Mouse (Mus musculus): ENCODE results near the gene 1700067K01Rik. TPM values are rescaled to one million over a fixed set of nuclear protein-coding genes. Genes with fewer than 3 reads are reported as not detected.

1700067K01Rik gene
- total and polyA plus RNA-seq, 3 experiments: 0.16 to 0.26 TPM; not detected in 1

- no peak for TF ChIP-seq EP300 (IDR thresholded peaks at IDR 0.05; ENCODE audit: insufficient read depth, low read depth, low read length)
- no peak for TF ChIP-seq POLR2A (IDR thresholded peaks at IDR 0.05; ENCODE audit: insufficient read depth, low read depth, low read length)
- TF ChIP-seq CTCF (IDR thresholded peaks at IDR 0.05): no peak
- intact Hi-C loops (cut with DNase I): no loop called here
- Histone ChIP-seq H3K4me1 (ENCODE audit: control insufficient read depth, insufficient read depth, low read length) (no peaks in the 10 kb centered on the region), H3K4me3 (no peak overlapping the region), H3K9ac (ENCODE audit: low read depth, low read length) (no peak overlapping the region), H3K79me2 (replicated peaks; ENCODE audit: control insufficient read depth, insufficient read depth, low read length) (no peaks in the 10 kb centered on the region), H3K36me3 (ENCODE audit: control insufficient read depth, insufficient read depth, low read length) (no peaks in the 10 kb centered on the region), H3K27me3 (ENCODE audit: control insufficient read depth, insufficient read depth, low read length) (no peaks in the 10 kb centered on the region), H3K27ac (no peak overlapping the region)
- WGBS: 85% methylated on average over 7 of the region's 7 CpGs
- DNase-seq: peak in 1 of 2 experiments; percentile 22
Measured at GRCm38 (mm10) chr8:83989243-83989642, 12.1 kb upstream of the 1700067K01Rik start.

GRCm38 (mm10) chr8:83990170-83990569 lies 11.1 kb upstream of the 1700067K01Rik start:
- no peaks in the 10 kb centered on the region for H3K27me3 ChIP-seq (ENCODE audit: control insufficient read depth, insufficient read depth, low read length)
- no peak overlapping the region for H3K9ac ChIP-seq (ENCODE audit: low read depth, low read length)
- TF ChIP-seq POLR2A (IDR thresholded peaks at IDR 0.05; ENCODE audit: insufficient read depth, low read depth, low read length) (no peak), EP300 (IDR thresholded peaks at IDR 0.05; ENCODE audit: insufficient read depth, low read depth, low read length) (no peak), CTCF (IDR thresholded peaks at IDR 0.05) (no peak)
- H3K79me2 ChIP-seq (replicated peaks; ENCODE audit: control insufficient read depth, insufficient read depth, low read length): no peaks in the 10 kb centered on the region
- WGBS: 92% methylated on average over 14 of the region's 14 CpGs
- DNase-seq: no peak
- H3K4me3 ChIP-seq: no peak overlapping the region
- no peaks in the 10 kb centered on the region for H3K36me3 ChIP-seq (ENCODE audit: control insufficient read depth, insufficient read depth, low read length)
- H3K27ac ChIP-seq: no peak overlapping the region
- no peaks in the 10 kb centered on the region for H3K4me1 ChIP-seq (ENCODE audit: control insufficient read depth, insufficient read depth, low read length)
- intact Hi-C loops (cut with DNase I): no loop called here

- Histone ChIP-seq H3K4me1 (ENCODE audit: control insufficient read depth, insufficient read depth, low read length) (no peaks in the 10 kb centered on the region), H3K4me3 (no peak overlapping the region), H3K27ac (no peak overlapping the region), H3K9ac (ENCODE audit: low read depth, low read length) (no peak overlapping the region), H3K79me2 (replicated peaks; ENCODE audit: control insufficient read depth, insufficient read depth, low read length) (no peaks in the 10 kb centered on the region), H3K27me3 (ENCODE audit: control insufficient read depth, insufficient read depth, low read length) (no peaks in the 10 kb centered on the region), H3K36me3 (ENCODE audit: control insufficient read depth, insufficient read depth, low read length) (no peaks in the 10 kb centered on the region)
- intact Hi-C loops (cut with DNase I): no loop called here
- TF ChIP-seq POLR2A (IDR thresholded peaks at IDR 0.05; ENCODE audit: insufficient read depth, low read depth, low read length) (no peak), CTCF (IDR thresholded peaks at IDR 0.05) (no peak), EP300 (IDR thresholded peaks at IDR 0.05; ENCODE audit: insufficient read depth, low read depth, low read length) (no peak)
- 78% methylated on average over 2 of the region's 2 CpGs for WGBS
- no peak for DNase-seq
Measured at GRCm38 (mm10) chr8:83992488-83992887, 8.8 kb upstream of the 1700067K01Rik start.

- no peak overlapping the region for H3K27ac ChIP-seq
- DNase-seq: no peak
- no peak overlapping the region for H3K4me3 ChIP-seq
- peaks cover 3% of the 10 kb centered on the region for H3K4me1 ChIP-seq (ENCODE audit: control insufficient read depth, insufficient read depth, low read length)
- no peaks in the 10 kb centered on the region for H3K27me3 ChIP-seq (ENCODE audit: control insufficient read depth, insufficient read depth, low read length)
- no peaks in the 10 kb centered on the region for H3K36me3 ChIP-seq (ENCODE audit: control insufficient read depth, insufficient read depth, low read length)
- no peak overlapping the region for H3K9ac ChIP-seq (ENCODE audit: low read depth, low read length)
- intact Hi-C loops (cut with DNase I): no loop called here
- TF ChIP-seq POLR2A (IDR thresholded peaks at IDR 0.05; ENCODE audit: insufficient read depth, low read depth, low read length): no peak
- TF ChIP-seq EP300 (IDR thresholded peaks at IDR 0.05; ENCODE audit: insufficient read depth, low read depth, low read length): no peak
- no peak for TF ChIP-seq CTCF (IDR thresholded peaks at IDR 0.05)
- H3K79me2 ChIP-seq (replicated peaks; ENCODE audit: control insufficient read depth, insufficient read depth, low read length): no peaks in the 10 kb centered on the region
- 67% methylated on average over 3 of the region's 3 CpGs for WGBS
Measured at GRCm38 (mm10) chr8:83994030-83994429, 7.3 kb upstream of the 1700067K01Rik start.

GRCm38 (mm10) chr8:83995973-83996372 lies 5.3 kb upstream of the 1700067K01Rik start:
- H3K36me3 ChIP-seq (ENCODE audit: control insufficient read depth, insufficient read depth, low read length): no peaks in the 10 kb centered on the region
- 38% methylated on average over 12 of the region's 12 CpGs for WGBS
- DNase-seq: no peak
- peak overlapping the region; percentile 52 for H3K4me3 ChIP-seq
- H3K4me1 ChIP-seq (ENCODE audit: control insufficient read depth, insufficient read depth, low read length): peaks cover 3% of the 10 kb centered on the region
- intact Hi-C loops (cut with DNase I): loop anchor here (2.0 to 5.0 kb wide), 2 partner anchors 21 to 254 kb away; partner anchors contain the start of gene Adgre5
- peak overlapping the region; percentile 98; the same call in 1 of the 2 replicates for H3K27ac ChIP-seq
- TF ChIP-seq EP300 (IDR thresholded peaks at IDR 0.05; ENCODE audit: insufficient read depth, low read depth, low read length) (no peak), CTCF (IDR thresholded peaks at IDR 0.05) (no peak), POLR2A (IDR thresholded peaks at IDR 0.05; ENCODE audit: insufficient read depth, low read depth, low read length) (no peak)
- H3K27me3 ChIP-seq (ENCODE audit: control insufficient read depth, insufficient read depth, low read length): no peaks in the 10 kb centered on the region
- no peaks in the 10 kb centered on the region for H3K79me2 ChIP-seq (replicated peaks; ENCODE audit: control insufficient read depth, insufficient read depth, low read length)
- no peak overlapping the region for H3K9ac ChIP-seq (ENCODE audit: low read depth, low read length)

- TF ChIP-seq CTCF (IDR thresholded peaks at IDR 0.05): no peak
- peak; percentile 76 for TF ChIP-seq POLR2A (IDR thresholded peaks at IDR 0.05; ENCODE audit: insufficient read depth, low read depth, low read length)
- TF ChIP-seq EP300 (IDR thresholded peaks at IDR 0.05; ENCODE audit: insufficient read depth, low read depth, low read length): peak; percentile 37; the same call in 1 of the 2 replicates
- under 1% methylated on average over 47 of the region's 103 CpGs for WGBS
- intact Hi-C loops (cut with DNase I): loop anchor here (2.0 to 5.0 kb wide), 2 partner anchors 22 to 255 kb away; partner anchors contain the start of gene Adgre5
Measured at GRCm38 (mm10) chr8:83996567-83997505, 4.5 kb upstream of the 1700067K01Rik start.

More at GRCm38 (mm10) chr8:83996567-83997505, 4.5 kb upstream of the 1700067K01Rik start:
- Histone ChIP-seq H3K27ac (peak overlapping the region; percentile 98), H3K27me3 (ENCODE audit: control insufficient read depth, insufficient read depth, low read length) (no peaks in the 10 kb centered on the region), H3K36me3 (ENCODE audit: control insufficient read depth, insufficient read depth, low read length) (no peaks in the 10 kb centered on the region), H3K4me3 (peak overlapping the region; percentile 80), H3K9ac (ENCODE audit: low read depth, low read length) (peak overlapping the region; percentile 88), H3K4me1 (ENCODE audit: control insufficient read depth, insufficient read depth, low read length) (peaks cover 3% of the 10 kb centered on the region), H3K79me2 (replicated peaks; ENCODE audit: control insufficient read depth, insufficient read depth, low read length) (no peaks in the 10 kb centered on the region)
- DNase-seq: peak; percentile 93 to 94
